Mouse (Mus musculus): ENCODE measurements around the gene Aar2. TPM values are rescaled to one million over a fixed set of nuclear protein-coding genes. Genes with fewer than 3 reads are reported as not detected.

Aar2 gene
- total and polyA plus RNA-seq, 2 experiments = 10.4 to 20.0 TPM

DNA sequence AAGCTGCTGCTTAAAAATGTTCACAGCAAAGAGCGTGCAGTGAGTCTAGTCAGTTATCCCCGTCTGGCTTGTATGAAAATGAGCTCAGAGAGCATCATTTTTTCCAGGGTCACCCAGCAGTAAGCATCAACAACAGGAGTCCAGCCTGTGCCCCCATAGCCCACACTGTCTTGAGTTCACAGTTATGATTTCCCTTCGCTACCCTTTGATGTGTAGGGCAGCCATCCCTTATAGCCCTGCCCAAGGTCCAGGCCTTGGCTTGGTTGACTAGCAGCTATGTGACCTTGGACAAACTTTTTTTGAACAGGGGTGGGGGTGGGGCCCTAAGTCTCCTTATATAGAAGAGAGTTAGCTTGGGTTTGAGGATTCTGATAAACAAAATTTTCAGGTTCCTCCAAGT is 21.9 kb downstream of the Aar2 start:
- no peak for DNase-seq (ENCODE audit: extremely low read depth, low read depth, low spot score)
- no peak for TF ChIP-seq CTCF (IDR thresholded peaks at IDR 0.05; ENCODE audit: low read depth, low read length)
- TF ChIP-seq POLR2A (IDR thresholded peaks at IDR 0.05; ENCODE audit: extremely low read depth, insufficient read depth, low read length) = no peak
- no peak overlapping the region for H3K9ac ChIP-seq (ENCODE audit: low read depth, low read length)
- WGBS = 91% methylated on average over 3 of the region's 3 CpGs
- no peaks in the 10 kb centered on the region for H3K4me1 ChIP-seq (ENCODE audit: control insufficient read depth, insufficient read depth, low read length)
- no peak overlapping the region for H3K4me3 ChIP-seq (ENCODE audit: insufficient read depth, low read depth, low read length)
- H3K79me2 ChIP-seq (ENCODE audit: control insufficient read depth, insufficient read depth, low read length) = no peaks in the 10 kb centered on the region
- no peaks in the 10 kb centered on the region for H3K27me3 ChIP-seq (ENCODE audit: control insufficient read depth, insufficient read depth, low read length)
- H3K27ac ChIP-seq (replicated peaks; ENCODE audit: insufficient read depth, low read depth, low read length) = no peak overlapping the region
- H3K36me3 ChIP-seq (ENCODE audit: control insufficient read depth, insufficient read depth, low read length) = peaks cover 19% of the 10 kb centered on the region

DNA sequence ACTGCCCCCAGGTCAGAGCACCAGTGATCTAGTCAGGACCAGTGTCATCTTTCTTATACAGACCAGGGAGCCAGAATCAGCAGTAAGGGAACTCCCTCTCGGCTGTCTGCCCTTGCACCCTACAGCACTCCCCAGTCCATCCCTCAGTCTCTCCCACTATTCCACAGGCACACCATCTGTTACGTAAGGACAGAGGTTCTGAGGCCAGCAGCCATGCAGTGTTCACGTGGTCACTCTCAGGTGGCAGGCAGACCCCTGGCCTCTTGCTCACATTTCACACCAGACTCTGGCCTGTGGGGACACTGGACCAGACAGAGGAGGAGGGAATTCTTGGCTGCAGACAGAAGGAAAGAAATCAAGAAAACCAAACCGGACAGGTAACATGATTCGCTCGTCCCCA is 24.1 kb downstream of the Aar2 start:
- H3K4me1 ChIP-seq (ENCODE audit: control insufficient read depth, insufficient read depth, low read length) = no peaks in the 10 kb centered on the region
- peaks cover 14% of the 10 kb centered on the region for H3K36me3 ChIP-seq (ENCODE audit: control insufficient read depth, insufficient read depth, low read length)
- 67% methylated on average over 6 of the region's 6 CpGs for WGBS
- H3K9ac ChIP-seq (ENCODE audit: low read depth, low read length) = no peak overlapping the region
- peak; percentile 64 for DNase-seq (ENCODE audit: extremely low read depth, low read depth, low spot score)
- TF ChIP-seq POLR2A (IDR thresholded peaks at IDR 0.05; ENCODE audit: extremely low read depth, insufficient read depth, low read length) (no peak), CTCF (IDR thresholded peaks at IDR 0.05; ENCODE audit: low read depth, low read length) (no peak)
- H3K27ac ChIP-seq (replicated peaks; ENCODE audit: insufficient read depth, low read depth, low read length) = no peak overlapping the region
- H3K79me2 ChIP-seq (ENCODE audit: control insufficient read depth, insufficient read depth, low read length) = no peaks in the 10 kb centered on the region
- no peaks in the 10 kb centered on the region for H3K27me3 ChIP-seq (ENCODE audit: control insufficient read depth, insufficient read depth, low read length)
- no peak overlapping the region for H3K4me3 ChIP-seq (ENCODE audit: insufficient read depth, low read depth, low read length)

DNA sequence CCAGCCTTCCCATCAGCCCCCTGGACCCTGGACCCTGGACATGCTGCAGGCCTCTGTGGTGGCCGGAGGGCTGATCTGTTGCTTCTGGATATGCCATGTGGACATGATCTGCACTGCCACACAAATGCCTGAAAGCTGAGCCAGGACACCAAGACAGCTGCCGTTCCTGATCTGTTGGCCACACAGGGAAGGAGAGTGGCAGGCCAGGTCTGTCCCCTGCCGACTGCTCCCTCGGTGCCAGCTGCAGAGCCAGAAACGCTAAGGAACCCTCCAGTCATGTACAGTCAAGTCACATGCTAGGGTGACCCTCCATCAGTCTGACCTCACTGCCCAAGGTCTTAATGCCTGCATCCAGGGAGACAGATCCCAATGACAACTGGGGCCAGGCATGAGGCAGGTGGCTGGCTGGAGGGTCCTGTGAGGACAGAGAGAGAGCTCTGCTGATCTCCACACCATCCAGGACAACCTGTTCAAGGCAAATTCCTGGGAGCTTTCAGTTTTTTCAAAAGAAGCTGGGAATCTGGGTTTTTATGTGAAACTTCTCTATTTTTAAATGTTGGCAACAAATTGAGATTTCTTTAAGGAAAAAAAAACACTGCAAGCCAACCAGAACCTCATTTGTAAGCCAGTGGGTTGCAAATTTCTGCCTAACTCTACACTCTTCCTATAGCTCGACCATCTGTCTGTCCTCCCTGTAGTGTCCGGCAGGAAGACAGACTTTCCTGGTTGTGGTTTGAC is 29.6 kb downstream of the Aar2 start:
- H3K79me2 ChIP-seq (ENCODE audit: control insufficient read depth, insufficient read depth, low read length) = no peaks in the 10 kb centered on the region
- H3K27me3 ChIP-seq (ENCODE audit: control insufficient read depth, insufficient read depth, low read length) = no peaks in the 10 kb centered on the region
- no peak overlapping the region for H3K27ac ChIP-seq (replicated peaks; ENCODE audit: insufficient read depth, low read depth, low read length)
- no peaks in the 10 kb centered on the region for H3K36me3 ChIP-seq (ENCODE audit: control insufficient read depth, insufficient read depth, low read length)
- no peak overlapping the region for H3K4me3 ChIP-seq (ENCODE audit: insufficient read depth, low read depth, low read length)
- DNase-seq (ENCODE audit: extremely low read depth, low read depth, low spot score) = no peak
- TF ChIP-seq POLR2A (IDR thresholded peaks at IDR 0.05; ENCODE audit: extremely low read depth, insufficient read depth, low read length) (no peak), CTCF (IDR thresholded peaks at IDR 0.05; ENCODE audit: low read depth, low read length) (no peak)
- no peaks in the 10 kb centered on the region for H3K4me1 ChIP-seq (ENCODE audit: control insufficient read depth, insufficient read depth, low read length)
- 83% methylated on average over 7 of the region's 7 CpGs for WGBS
- H3K9ac ChIP-seq (ENCODE audit: low read depth, low read length) = no peak overlapping the region

DNA sequence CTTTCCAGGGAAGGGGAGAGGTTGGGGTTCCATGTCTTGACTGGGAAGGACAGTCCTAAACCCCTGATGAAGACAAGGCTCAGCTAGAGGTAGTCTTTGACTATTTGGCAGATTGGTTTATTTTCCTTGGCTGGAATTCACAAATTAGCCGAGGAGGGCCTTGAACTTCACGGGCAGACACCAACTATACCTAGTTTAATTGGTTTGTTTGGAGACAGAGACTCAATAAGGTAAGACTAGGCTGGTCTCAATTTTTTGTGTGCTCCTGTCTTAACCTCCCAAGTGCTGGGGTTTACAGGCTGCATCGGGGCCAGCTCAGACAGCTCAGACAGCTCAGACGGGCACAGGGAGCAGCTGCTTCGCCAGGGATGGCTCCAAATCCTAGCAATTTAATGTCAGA is 33.1 kb downstream of the Aar2 start:
- H3K9ac ChIP-seq (ENCODE audit: low read depth, low read length) = no peak overlapping the region
- TF ChIP-seq CTCF (IDR thresholded peaks at IDR 0.05; ENCODE audit: low read depth, low read length) (no peak), POLR2A (IDR thresholded peaks at IDR 0.05; ENCODE audit: extremely low read depth, insufficient read depth, low read length) (no peak)
- H3K27me3 ChIP-seq (ENCODE audit: control insufficient read depth, insufficient read depth, low read length) = no peaks in the 10 kb centered on the region
- H3K4me1 ChIP-seq (ENCODE audit: control insufficient read depth, insufficient read depth, low read length) = no peaks in the 10 kb centered on the region
- no peak overlapping the region for H3K4me3 ChIP-seq (ENCODE audit: insufficient read depth, low read depth, low read length)
- 61% methylated on average over 5 of the region's 5 CpGs for WGBS
- no peaks in the 10 kb centered on the region for H3K79me2 ChIP-seq (ENCODE audit: control insufficient read depth, insufficient read depth, low read length)
- H3K36me3 ChIP-seq (ENCODE audit: control insufficient read depth, insufficient read depth, low read length) = no peaks in the 10 kb centered on the region
- peak; percentile 41 for DNase-seq (ENCODE audit: extremely low read depth, low read depth, low spot score)
- H3K27ac ChIP-seq (replicated peaks; ENCODE audit: insufficient read depth, low read depth, low read length) = no peak overlapping the region

DNA sequence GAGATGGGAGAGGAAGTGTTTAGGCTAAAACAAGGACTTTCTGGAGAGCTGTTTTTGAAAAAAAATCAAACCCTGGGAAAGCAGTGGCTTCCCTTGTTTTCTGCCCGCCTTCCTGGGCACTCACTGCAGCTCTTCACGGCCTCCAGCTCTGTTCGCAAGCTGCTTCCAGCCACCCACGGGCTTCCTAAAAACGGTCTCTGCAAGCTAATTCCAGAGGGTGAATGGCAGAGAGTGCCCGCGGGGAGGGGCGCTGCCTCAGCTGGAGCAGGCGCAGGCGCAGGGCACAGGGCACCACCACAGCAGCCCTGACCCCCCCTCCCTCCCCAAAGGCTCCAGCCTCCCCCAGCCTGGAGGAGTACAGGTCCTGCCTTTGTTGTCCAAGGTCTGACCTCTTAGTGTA is 33.9 kb downstream of the Aar2 start:
- TF ChIP-seq CTCF (IDR thresholded peaks at IDR 0.05; ENCODE audit: low read depth, low read length) (no peak), POLR2A (IDR thresholded peaks at IDR 0.05; ENCODE audit: extremely low read depth, insufficient read depth, low read length) (no peak)
- Histone ChIP-seq H3K27ac (replicated peaks; ENCODE audit: insufficient read depth, low read depth, low read length) (no peak overlapping the region), H3K4me1 (ENCODE audit: control insufficient read depth, insufficient read depth, low read length) (no peaks in the 10 kb centered on the region), H3K27me3 (ENCODE audit: control insufficient read depth, insufficient read depth, low read length) (no peaks in the 10 kb centered on the region), H3K4me3 (ENCODE audit: insufficient read depth, low read depth, low read length) (no peak overlapping the region), H3K36me3 (ENCODE audit: control insufficient read depth, insufficient read depth, low read length) (no peaks in the 10 kb centered on the region), H3K79me2 (ENCODE audit: control insufficient read depth, insufficient read depth, low read length) (no peaks in the 10 kb centered on the region), H3K9ac (ENCODE audit: low read depth, low read length) (no peak overlapping the region)
- WGBS = 74% methylated on average over 10 of the region's 10 CpGs
- DNase-seq (ENCODE audit: extremely low read depth, low read depth, low spot score) = no peak

DNA sequence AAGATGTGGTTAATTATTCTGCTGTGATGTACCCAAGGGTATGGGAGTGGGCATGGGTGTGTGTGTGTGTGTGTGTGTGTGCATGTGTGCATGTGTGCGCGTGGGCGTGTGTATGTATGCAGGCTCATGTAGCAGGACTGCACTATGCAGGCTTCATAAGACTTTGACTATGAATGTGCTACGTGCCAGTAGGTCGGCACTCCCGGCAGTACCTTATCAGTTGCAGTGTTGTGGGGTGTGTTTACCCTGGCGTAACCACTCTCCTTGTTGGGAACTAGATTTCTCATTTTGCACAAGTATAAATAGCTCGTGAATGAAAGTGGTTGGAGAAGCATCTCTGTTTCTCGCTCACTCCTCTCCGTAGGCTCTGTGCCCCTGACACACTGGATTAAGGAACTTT is 35.5 kb downstream of the Aar2 start:
- DNase-seq (ENCODE audit: extremely low read depth, low read depth, low spot score) = no peak
- 68% methylated on average over 10 of the region's 10 CpGs for WGBS
- Histone ChIP-seq H3K27ac (replicated peaks; ENCODE audit: insufficient read depth, low read depth, low read length) (no peak overlapping the region), H3K79me2 (ENCODE audit: control insufficient read depth, insufficient read depth, low read length) (no peaks in the 10 kb centered on the region), H3K9ac (ENCODE audit: low read depth, low read length) (no peak overlapping the region), H3K4me3 (ENCODE audit: insufficient read depth, low read depth, low read length) (no peak overlapping the region), H3K36me3 (ENCODE audit: control insufficient read depth, insufficient read depth, low read length) (no peaks in the 10 kb centered on the region), H3K27me3 (ENCODE audit: control insufficient read depth, insufficient read depth, low read length) (no peaks in the 10 kb centered on the region), H3K4me1 (ENCODE audit: control insufficient read depth, insufficient read depth, low read length) (no peaks in the 10 kb centered on the region)
- TF ChIP-seq CTCF (IDR thresholded peaks at IDR 0.05; ENCODE audit: low read depth, low read length) (no peak), POLR2A (IDR thresholded peaks at IDR 0.05; ENCODE audit: extremely low read depth, insufficient read depth, low read length) (no peak)
